Mouse (Mus musculus): ENCODE data around the gene Dnah3.

Dnah3 gene

DNA sequence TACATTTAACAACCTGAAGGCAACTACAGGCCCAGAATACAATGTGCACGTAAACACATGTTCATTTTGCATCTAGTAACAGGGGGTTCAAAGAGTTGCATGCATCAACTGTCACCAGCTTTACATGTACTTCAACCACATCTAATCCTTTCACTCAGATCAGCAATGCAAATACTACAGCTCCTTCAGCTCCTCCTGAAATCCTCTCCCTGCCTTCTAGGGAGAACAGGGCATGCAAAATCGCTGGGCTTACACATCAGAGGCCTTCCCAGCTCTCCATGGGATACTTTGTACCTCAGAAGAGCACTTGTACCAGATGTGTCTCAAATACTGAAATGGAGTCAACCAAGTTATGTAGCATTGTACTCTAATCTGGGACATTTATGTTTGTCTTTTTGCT is 222.0 kb downstream of the Dnah3 start:
- no peak for DNase-seq (ENCODE audit: low spot score)
